Mouse (Mus musculus) heart, adult 2 months (tissue): ENCODE measurements around the gene Efcab9.

Experiments used
- CTCF ChIP-seq: fragments of 200-600 bp; IDR thresholded peaks from 2 replicates; pipeline ENCODE4 v1.8.1; 2022; ENCODE audit warnings: antibody characterized with exemption, mild to moderate bottlenecking, moderate library complexity
- EP300 ChIP-seq: fragments of 200-500 bp; IDR thresholded peaks from 2 replicates; pipeline ENCODE4 v1.6.1; 2011; ENCODE audit warnings: low read depth, low read length, control low read depth; ENCODE audit not compliant: insufficient read depth
- POLR2A ChIP-seq: fragments of 200-500 bp; IDR thresholded peaks from 2 replicates; pipeline ENCODE4 v1.6.1; 2011; ENCODE audit warnings: mild to moderate bottlenecking, low read depth, low read length, control low read depth; ENCODE audit not compliant: insufficient read depth

DNA sequence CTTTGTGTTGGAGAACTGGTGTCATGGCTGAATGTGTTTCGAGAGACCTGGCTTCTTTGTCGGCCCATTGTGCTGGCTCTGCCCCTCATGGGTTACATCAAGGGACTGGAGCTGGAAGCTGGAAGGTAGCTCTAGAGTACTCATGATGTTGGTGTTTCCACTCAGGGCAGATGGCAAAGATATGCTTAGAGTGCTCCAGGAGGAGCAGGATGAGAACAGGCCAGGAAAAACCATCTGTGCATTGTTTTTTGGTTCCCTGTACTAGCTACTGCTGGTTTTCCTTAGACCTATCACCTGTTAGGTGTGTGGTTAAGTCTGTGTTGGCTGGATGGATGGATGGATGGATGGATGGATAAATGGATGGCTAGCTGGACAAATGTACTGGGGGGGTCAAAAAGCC lies 41.8 kb upstream of the Efcab9 start:
- no peak for TF ChIP-seq CTCF
- no peak for TF ChIP-seq EP300
- TF ChIP-seq POLR2A, result no peak
